Mouse (Mus musculus) layer of hippocampus, adult 18-20 months (tissue): ENCODE results near the gene Cdk7. TPM values are rescaled to one million over a fixed set of nuclear protein-coding genes. Genes with fewer than 3 reads are reported as not detected.

Experiments used
- total RNA-seq, 2 experiments: library from RNA; stranded (reverse); gene quantifications; 2 replicates each; pipeline ENCODE4 v1.2.3; 2021

The Cdk7 gene
- total RNA-seq, 2 experiments from 2014 or later = 35.8 to 40.1 TPM

Other genes starting within 250 kb of the Cdk7 start
- gene Gtf2h2, start 238.4 kb downstream of the Cdk7 start, total RNA-seq = 10 to 100 TPM; 42.5 to 50.8 TPM
- gene Ocln, start 178.2 kb downstream of the Cdk7 start, total RNA-seq = 10 to 100 TPM; 11.2 to 12.3 TPM
- 1 to 10 TPM; 1.3 to 1.8 TPM for gene Marveld2, start 114.0 kb downstream of the Cdk7 start, total RNA-seq
- 10 to 100 TPM; 82.6 to 88.7 TPM for gene Ak6, start 80.0 kb downstream of the Cdk7 start, total RNA-seq
- 10 to 100 TPM; 13.0 to 14.8 TPM for gene Rad17, start 79.9 kb downstream of the Cdk7 start, total RNA-seq
- gene Taf9, start 79.4 kb downstream of the Cdk7 start, total RNA-seq = 10 to 100 TPM; 21.9 to 24.9 TPM
- under 1 TPM in 1 of 2 experiments, not detected in 1; 0.25 TPM for gene Ccdc125, start 61.2 kb downstream of the Cdk7 start, total RNA-seq
- 10 to 100 TPM; 51.6 to 52.8 TPM for gene Mrps36, start 13.7 kb upstream of the Cdk7 start, total RNA-seq
- not detected for gene Cenph, start 45.0 kb upstream of the Cdk7 start, total RNA-seq
- gene Ccnb1, start 55.6 kb upstream of the Cdk7 start, total RNA-seq = under 1 TPM; 0.37 to 0.58 TPM
- gene Slc30a5, start 102.5 kb upstream of the Cdk7 start, total RNA-seq = 10 to 100 TPM; 36.6 to 36.8 TPM